Mouse (Mus musculus) cerebral cortex, adult 2 months (tissue): Measurements from ENCODE around the gene Ric8a.

Experiments
- WGBS: fragments of 180-500 bp; shearing (Covaris S2); methylation state at CpG from one replicate; pipeline ENCODE4 v1.1.7; 2018; 5-methylcytosine and 5-hydroxymethylcytosine counted together

Gene Ric8a

DNA sequence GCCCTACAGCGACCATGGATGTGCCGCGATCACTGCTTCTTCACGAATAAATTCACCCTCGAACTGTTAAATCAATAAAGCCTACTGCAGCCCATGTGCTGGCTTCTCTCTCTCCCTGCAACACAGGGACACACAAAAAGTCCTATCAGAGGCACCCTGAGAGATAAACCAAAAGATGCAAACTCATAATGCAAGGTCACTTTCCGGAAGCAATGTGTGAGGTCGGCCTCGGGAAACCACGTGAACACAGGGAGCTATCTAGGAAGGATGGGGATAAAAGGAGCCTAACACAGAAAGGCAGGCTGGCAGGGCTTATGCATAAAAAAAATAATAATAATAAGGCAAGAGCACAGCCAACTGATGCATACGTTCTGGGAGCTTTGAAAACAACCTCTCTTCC is 10.1 kb upstream of the Ric8a start:
- 86% methylated on average over 10 of the region's 10 CpGs for WGBS

DNA sequence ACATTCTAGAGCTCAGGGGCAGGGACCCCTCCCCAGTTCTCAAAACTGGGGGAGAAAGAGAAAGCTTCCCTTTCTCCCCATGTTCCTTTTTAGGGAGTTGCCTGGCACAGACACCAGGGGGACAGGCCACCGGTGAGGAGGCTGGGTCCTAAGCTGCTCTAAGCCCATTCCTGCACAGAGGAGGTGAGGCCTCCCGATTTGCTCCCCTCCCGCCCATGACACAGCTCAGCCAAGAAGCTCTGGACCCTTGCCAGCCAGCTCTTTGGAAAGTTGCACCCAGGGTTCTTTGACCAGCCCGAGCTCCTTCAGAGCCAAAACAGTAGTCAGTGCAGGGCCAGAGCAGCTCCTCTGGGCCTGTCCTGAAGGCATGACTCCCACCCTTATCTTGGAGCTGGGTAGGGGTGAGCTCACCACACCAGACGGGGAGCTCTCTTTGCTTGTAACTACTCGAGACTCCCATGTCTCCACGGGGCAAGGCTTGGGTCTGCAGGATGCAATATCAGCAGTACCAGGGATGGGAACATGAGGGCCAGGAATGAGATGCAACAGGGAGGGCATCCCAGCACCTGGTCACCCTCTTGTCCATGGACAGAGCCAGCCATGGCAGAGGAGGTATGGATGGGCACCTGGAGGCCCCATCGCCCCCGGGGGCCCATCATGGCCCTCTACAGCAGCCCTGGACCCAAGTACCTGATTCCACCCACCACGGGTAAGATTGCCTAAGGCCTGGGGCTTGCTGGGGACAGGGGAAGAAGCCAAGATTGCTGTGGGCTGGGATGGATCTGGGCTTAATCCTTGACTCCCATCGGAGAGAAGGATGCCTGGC is 8.8 kb upstream of the Ric8a start, which contains the start of gene Odf3:
Gene Odf3 (plus strand): TSS at position 51 of the 826 bp plus-strand sequence.
- WGBS: 58% methylated on average over 11 of the region's 11 CpGs

DNA sequence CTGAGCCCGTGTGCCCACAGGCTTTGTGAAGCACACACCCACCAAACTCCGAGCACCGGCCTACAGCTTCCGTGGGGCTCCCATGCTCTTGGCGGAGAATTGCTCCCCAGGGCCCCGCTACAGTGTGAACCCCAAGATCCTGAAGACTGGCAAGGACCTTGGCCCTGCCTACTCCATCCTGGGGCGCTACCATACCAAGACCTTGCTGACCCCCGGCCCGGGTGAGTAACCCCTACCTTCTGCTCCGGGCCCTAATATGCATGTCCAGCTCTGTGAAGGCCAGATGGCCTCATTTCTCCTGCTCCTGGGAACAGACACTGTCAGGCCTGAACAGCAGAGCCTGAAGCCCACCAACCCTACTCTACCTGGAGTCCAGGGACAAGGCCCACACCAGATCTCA is 8.2 kb upstream of the Ric8a start:
- WGBS: 93% methylated on average over 10 of the region's 10 CpGs

DNA sequence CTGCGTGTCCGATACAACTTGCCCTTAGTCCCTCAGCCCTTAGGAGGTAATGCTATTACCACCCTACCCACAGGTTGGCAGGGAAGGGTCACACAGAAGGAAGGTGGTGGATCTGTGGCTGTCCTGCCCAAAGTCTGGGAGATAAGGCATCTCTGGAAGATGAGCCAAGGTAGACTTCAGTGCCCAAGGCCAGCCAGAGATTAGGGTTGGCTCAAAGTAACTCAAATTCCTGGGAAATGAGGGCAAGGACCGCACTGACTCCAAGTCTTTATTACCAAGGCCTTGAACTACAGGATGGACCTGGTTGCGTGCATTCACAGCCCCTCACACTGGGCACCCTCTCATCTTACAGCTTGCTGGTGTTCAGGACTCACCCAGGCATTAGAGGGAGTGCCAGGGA is 4.8 kb upstream of the Ric8a start:
- WGBS: 97% methylated on average over 4 of the region's 4 CpGs

DNA sequence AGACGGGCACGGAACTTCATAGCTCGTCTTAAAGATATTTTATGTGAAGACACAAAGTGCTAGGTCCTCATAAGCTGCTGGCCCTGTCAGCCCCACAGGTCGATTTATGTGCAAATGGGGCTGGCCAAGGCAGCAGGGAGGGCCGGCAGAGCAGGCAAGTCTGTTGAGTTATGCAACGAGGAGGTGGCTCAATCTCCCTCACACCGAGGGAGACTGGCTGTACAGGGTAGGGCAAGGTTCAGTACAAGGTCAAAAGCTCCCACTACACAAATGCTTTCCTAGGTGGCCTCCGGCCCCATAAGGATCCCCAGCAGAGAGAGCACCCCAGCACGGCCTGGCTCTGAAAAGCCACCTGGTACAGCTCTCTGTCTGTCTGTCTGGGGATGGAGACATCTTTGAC is 3.4 kb upstream of the Ric8a start:
- whole genome bisulfite sequencing: 87% methylated on average over 9 of the region's 9 CpGs

DNA sequence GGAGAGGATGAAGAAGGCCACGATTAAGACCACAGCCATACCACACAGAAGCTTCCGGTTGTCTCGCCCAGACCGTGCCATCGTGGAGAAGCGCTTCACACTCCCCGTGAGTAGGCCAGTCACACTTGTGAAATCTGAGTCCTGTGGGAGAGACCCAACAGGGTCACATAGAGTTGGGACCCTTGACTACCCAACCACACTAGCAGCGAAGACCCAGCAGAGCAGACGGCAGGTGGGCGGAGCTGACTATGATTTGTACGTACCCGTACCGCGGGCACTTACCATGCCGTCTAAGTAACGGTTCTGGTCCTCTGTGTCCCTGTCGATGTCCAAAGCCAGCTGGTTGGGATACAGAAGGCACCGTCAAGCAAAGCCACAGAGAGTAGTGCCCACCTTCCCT is 2.3 kb upstream of the Ric8a start:
- 90% methylated on average over 18 of the region's 18 CpGs for WGBS

DNA sequence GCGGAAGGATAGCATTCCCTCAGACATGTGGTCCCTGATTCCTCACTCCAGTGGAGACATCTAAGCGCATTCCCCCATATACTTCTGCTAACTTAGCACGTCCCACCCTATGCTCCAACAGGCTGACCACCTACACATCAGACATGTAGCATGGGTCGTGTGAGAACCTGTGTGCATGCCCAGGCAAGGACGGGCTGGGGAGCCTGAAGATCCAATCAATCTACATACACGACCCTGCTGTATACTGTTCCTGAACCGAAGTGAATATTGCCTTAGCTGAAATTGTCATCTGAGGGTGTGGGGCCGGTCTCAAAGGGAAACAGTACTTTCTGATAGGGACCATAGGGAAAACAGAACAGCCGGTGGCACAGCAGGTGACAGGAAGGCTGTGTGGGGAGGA is 1.6 kb upstream of the Ric8a start:
- WGBS: 46% methylated on average over 9 of the region's 9 CpGs

DNA sequence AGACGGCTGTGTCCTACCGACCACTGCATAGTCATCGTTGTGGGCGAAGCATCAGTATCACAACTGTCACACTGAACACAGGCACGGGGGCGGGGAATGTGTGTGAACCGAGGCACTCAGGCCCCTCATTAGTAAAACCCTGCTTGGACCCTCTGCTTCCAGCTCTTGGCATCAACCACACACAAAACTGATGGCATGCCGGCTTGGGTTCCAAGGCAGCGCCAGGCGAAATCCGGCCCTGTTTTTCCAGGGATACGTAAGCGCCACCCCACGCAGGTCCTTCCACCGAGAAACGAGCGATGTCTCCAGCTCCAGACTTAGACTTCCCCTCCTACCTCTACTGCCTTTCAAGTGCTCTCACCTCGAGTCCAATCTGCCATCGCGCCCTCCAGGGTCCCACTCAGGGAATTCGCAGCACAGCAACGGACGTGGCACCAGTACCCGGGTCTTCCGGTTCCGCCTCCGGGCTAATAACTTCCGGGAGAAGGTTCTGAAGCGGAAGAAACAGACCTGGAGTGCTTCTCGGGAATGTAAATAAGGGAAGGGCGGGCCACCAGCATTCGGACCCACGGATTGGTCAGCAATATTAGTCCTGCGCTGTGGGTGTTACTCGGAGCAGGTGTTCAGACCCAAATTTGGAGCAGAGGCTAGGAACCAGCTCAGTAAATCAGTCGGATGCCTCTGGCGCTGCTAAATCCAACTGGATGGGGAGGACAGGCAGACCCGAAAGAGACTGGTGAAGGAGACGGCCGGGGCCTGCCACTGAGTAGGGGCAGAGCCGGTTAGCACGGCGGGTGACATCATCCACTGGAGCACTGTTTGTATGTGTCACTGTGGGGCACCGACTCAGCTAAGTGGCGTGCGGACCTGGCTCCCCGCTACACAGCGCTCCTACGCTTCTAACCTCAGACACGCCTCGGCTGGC is 635 bp upstream of the Ric8a start, which contains the start of gene Gm45785:
Gene Gm45785 (minus strand): TSS at position 472 of the 925 bp plus-strand sequence.
- under 1% methylated on average over 51 of the region's 51 CpGs for WGBS

DNA sequence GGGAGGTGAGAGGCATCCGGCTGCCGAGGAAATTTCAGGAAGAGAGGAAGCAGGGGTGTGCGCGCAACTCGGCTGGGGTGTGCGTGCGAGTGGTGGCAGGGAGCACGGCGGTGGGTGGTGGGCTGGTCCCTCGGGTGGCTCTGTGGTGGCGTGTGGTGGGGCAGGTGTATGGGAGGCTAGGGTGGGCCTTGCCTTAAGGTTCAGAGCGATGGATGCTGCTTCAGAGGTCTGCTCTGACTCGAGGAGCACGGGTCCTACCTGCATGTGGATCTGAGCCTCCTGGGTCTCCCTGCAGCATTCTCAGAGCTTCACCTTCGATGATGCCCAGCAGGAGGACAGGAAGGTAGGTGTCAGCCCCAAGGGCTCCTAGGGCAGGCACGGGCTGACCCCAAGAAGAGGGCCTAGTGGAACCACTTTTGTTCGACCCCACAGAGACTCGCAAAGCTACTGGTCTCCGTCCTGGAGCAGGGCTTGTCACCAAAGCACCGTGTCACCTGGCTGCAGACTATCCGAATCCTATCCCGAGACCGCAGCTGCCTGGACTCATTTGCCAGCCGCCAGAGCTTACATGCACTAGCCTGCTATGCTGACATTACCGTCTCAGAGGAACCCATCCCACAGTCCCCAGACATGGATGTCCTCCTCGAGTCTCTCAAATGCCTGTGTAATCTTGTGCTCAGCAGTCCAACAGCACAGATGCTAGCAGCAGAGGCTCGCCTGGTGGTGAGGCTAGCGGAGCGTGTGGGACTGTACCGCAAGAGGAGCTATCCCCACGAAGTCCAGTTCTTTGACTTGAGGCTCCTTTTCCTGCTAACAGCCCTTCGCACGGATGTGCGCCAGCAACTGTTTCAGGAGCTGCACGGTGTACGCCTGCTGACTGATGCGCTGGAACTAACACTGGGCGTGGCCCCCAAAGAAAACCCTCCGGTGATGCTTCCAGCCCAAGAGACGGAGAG is 1.1 kb downstream of the Ric8a start, which contains the start of gene Bet1l:
Gene Bet1l (minus strand): TSS at position 28 of the 956 bp plus-strand sequence.
- 17% methylated on average over 40 of the region's 40 CpGs for WGBS

DNA sequence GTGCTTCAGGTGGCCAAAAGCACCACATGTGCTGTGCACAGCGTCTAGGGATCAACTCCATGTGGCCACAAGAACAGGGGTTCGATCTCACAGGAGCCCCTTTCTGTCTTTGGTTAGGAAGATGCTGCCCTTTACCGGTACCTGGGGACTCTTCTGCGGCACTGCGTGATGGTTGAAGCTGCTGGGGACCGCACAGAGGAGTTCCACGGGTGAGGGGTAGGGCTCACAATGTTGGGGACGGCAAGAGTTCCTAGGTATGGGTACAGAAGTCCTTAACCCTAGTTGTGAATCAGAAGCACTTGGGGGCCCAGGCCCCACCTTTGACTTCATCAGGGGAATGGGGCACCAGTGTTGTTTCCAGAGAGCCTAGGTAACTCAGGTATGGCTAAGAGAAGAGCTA is 2.0 kb downstream of the Ric8a start:
- 93% methylated on average over 8 of the region's 8 CpGs for WGBS

DNA sequence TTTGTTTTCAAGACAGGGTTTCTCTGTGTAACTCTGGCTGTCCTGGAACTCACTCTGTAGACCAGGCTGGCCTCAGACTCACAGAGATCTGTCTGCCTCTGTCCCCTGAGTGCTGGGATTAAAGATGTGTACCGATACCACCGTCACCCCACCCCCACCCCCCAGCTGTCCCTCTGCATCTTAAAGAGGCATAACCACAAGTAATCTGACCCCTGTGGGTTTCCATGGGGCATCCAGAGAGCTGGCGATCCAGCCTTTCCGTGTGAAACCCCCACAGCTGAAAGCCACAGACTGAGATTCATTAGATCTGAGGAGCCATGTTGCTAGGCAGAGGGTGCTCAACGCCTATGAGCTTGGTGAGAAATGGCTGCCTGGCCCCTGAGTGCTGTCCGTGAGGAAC is 3.2 kb downstream of the Ric8a start:
- 66% methylated on average over 6 of the region's 6 CpGs for WGBS

DNA sequence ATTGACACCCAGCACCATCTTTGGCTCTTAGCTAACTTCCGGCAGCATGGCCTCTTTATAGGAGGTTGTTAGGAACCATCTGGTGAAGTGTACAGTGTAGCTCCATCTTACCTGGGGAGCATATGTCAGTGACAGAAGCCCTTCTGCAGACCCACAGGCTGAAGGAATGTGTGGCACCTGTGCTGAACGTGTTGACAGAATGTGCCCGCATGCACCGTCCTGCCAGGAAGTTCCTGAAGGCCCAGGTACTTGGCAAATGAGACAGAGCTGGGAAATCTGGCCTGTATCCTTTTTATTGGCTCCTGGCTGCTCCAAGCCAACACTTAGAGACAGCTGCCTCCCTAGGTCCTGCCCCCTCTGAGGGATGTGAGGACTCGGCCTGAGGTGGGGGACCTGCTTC is 4.0 kb downstream of the Ric8a start:
- 82% methylated on average over 5 of the region's 5 CpGs for WGBS

DNA sequence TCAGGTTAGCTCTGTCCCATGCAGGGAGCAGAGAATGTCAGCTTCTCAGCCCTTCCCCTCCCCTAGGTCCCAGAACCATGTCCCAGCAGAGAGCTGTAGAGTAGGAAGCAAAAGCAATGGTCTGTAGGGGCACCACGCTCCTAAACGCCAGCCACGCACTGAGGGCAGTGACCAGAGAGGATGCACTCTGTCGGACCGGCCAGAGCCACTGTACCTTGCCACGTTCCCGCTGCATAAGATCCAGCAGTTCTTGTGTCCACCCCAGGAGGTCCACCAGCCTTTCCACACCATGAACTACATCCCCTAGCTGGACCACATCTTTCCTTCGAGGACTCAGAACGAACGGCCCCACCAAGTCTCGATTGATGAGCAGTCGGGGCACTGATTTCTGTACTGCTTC is 8.0 kb downstream of the Ric8a start:
- WGBS: 88% methylated on average over 12 of the region's 12 CpGs

DNA sequence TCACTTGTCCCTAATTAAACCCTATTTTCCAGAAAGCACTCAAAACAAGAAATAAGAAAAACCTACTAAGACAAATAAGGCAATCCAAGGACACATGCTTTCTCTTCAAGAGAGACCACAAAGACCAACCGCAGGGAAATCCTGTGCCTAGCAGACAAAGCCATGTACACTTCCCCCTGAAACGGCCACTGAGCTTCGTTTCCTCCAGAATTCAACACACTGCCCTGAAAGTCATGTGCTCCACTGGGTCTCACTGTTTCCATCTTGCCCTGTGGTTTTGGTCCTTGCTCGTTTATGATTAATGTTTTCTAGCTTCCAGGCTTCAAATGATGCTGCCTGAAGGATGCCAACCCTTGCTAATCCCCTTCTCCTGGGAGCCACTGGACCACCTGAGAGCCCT is 17.5 kb downstream of the Ric8a start:
- WGBS: 73% methylated on average over 4 of the region's 4 CpGs

DNA sequence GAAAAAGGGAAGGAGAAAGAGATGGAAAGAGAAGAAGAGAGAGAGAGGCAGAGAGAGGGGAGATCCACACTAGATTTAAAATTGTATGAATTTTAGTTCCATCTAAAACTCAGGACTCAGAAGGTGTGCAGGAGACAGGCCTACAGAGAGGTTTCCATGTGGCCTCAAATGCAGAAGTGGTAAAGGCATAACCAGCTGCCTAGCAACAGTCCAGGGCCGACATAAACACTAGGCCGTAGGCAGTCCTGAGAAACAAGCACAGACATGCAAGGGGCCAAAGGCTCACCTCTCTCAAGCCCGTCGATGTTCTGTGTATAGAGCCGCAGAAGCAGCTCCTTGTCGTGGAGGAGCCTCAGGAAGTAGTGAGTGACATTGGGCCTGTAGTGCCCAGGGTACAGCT is 20.6 kb downstream of the Ric8a start:
- WGBS: 90% methylated on average over 6 of the region's 6 CpGs

DNA sequence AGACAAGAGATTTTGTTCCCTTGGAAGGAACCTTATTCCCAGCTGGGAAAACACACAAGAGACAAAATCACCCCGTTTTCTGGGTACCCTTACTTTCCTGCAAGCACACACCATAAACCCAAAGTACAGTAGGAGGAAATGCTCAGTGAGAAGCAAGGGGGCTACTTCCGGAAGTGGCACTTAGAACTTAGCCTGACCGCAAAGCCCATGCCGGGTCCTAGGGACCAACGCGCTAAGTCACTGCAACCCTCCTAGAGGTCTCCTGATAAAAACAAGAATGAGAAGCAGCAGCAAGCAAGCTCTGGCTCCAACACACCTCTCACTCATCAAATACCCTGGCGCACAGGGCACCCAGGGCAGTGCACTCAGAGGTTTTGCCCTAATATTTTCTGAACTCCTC is 22.6 kb downstream of the Ric8a start:
- 80% methylated on average over 7 of the region's 7 CpGs for WGBS

DNA sequence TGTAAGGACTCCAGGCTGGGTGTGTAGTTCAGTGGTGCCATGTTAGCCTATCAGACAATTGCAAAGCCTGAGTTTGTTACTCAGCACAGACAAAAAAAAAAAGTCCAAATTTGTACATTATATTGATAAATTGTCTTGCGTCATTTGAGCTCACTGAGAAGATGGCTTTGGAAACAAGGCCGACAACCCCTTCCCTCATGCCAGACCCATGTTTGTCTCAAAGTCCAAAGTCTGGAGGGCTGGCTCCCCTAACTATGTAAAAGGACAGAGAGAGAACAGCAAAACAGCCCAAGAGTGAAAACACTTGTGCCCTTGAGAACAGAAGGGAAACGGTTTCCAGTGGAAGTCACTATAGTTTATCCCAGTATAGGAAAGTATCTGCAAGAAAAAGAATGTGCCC is 23.7 kb downstream of the Ric8a start:
- WGBS: 74% methylated on average over 3 of the region's 3 CpGs

DNA sequence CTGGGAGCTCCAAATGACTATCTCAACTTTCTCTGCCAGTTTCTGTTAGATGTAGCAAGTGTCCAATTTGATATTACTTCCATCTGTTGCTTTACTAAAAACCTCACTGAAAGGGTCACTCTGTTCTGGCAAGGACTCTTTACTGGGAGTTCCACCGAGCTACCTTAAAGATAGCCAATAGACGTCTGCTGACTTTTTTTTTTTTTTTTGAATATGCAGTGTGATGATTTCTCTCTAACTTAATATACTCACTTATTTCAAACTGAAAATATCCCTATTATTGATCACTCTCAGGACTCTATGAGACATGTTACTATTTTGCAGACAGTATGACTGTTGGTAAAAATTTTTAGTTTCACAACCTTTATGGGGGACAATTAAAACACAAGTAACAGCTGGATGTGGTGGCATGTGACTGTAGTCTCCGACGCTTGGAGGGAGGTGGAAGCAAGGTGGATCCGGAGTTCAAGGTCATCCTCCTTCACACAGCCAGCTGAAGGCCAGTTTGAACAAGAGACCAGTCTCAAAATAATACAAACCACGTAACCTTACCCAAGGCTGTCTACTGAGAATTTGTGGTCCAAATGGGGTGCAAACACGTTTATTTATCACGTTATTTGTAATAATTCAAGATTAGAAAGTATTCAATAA is 24.2 kb downstream of the Ric8a start:
- WGBS: 8% methylated on average over 8 of the region's 8 CpGs

DNA sequence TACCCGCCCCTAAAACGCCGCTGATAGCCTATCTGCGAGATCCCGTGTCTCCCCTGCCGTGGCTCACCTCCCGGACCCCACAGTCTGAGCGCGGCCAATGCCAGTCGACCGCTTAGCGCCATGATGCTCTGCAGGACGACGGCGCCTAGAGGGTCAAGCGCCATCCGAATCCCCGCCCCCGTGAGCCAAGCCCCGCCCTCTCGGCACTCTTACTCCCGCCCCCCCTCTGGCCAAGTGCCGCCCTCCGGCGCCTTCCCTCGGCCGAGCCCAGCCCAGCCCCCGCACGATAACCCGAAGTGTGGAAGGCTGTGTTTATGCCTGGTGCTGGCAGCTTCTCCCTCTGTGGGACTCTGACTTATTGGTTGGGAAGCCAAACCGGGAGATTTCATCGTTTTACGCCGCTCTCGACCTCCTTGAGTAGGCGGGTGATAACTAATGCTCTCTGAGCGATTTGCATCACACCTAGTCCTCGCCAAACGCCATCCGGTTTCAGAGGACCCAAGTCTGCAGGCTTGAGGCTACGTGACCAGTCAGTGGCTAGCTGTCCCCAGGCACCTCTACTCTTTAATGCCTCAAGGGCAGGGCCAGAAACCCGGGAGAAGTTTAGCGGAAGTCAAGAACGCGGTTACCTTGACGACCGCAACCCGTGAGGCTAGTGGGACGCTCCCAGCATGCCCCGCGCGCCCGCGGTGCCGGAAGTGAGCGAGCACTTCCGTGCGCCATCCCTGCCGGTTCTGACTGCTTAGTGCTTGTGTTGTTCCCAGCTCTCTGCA is 25.1 kb downstream of the Ric8a start, which contains the start of the genes Psmd13 and Sirt3:
Gene Psmd13 (plus strand): TSS at position 273 of the 773 bp plus-strand sequence.
Gene Sirt3 (minus strand): TSS at position 614 of the 773 bp plus-strand sequence.
- WGBS: under 1% methylated on average over 59 of the region's 59 CpGs

DNA sequence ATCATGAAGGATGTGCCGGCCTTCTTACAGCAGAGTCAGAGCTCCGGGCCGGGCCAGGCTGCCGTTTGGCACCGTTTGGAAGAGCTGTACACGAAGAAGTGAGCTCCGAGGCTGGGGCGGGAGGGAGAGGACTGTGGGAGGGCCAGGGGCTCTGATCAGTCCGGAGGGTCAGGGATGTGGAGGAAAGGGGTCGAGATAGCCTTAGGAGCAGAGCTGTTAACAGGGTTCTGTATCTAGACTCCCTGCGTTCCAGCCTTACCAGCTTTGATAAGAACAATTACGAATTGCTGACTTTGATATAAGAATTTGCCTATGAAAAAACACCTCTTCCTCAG is 25.7 kb downstream of the Ric8a start:
- under 1% methylated on average over 12 of the region's 12 CpGs for WGBS
